Mouse (Mus musculus) megakaryocyte progenitor cell, adult 5-6 weeks (primary cell): ENCODE measurements at regions not wholly inside any gene's neighbourhood (a gene's known extent, or its start where the extent isn't known, plus 50 kb on each side); places are given as distances from the start of the nearest gene placed in this dataset.

Source experiments
- ATAC-seq: replicated peaks from 2 replicates; pipeline ENCODE4 v1.8.0; 2016; ENCODE audit warnings: mild to moderate bottlenecking, moderate TSS enrichment, inconsistent platforms; ENCODE audit not compliant: poor library complexity

- no peak for ATAC-seq
Measured at GRCm38 (mm10) chr2:78427659-78428336, 440.1 kb upstream of the Ube2e3 start.

- peak; percentile 83 for ATAC-seq
Measured at GRCm38 (mm10) chr2:78418561-78419338, 449.2 kb upstream of the Ube2e3 start.

- ATAC-seq = no peak
Measured at GRCm38 (mm10) chr2:78416574-78417109, 451.3 kb upstream of the Ube2e3 start.

GRCm38 (mm10) chr2:78412985-78413384 lies 454.9 kb upstream of the Ube2e3 start:
- ATAC-seq = no peak

- no peak for ATAC-seq
Measured at GRCm38 (mm10) chr2:78403890-78404289, 457.7 kb upstream of the Cwc22 start.

GRCm38 (mm10) chr2:78399236-78399635 lies 453.1 kb upstream of the Cwc22 start:
- ATAC-seq = peak; percentile 50

- peak; percentile 90 for ATAC-seq
Measured at GRCm38 (mm10) chr2:78396924-78397323, 450.7 kb upstream of the Cwc22 start.

GRCm38 (mm10) chr2:78393090-78393489 lies 446.9 kb upstream of the Cwc22 start:
- no peak for ATAC-seq

GRCm38 (mm10) chr2:78392425-78392824 lies 446.2 kb upstream of the Cwc22 start:
- ATAC-seq = no peak

- ATAC-seq = no peak
Measured at GRCm38 (mm10) chr2:78388001-78388400, 441.8 kb upstream of the Cwc22 start.

- ATAC-seq = no peak
Measured at GRCm38 (mm10) chr2:78381234-78381633, 435.1 kb upstream of the Cwc22 start.

GRCm38 (mm10) chr2:78331736-78332475 lies 385.7 kb upstream of the Cwc22 start:
- ATAC-seq = no peak

- no peak for ATAC-seq
Measured at GRCm38 (mm10) chr2:78326091-78326490, 379.9 kb upstream of the Cwc22 start.

- no peak for ATAC-seq
Measured at GRCm38 (mm10) chr2:78322216-78322965, 376.2 kb upstream of the Cwc22 start.

GRCm38 (mm10) chr2:78311766-78312491 lies 365.8 kb upstream of the Cwc22 start:
- no peak for ATAC-seq

GRCm38 (mm10) chr2:78309361-78309760 lies 363.2 kb upstream of the Cwc22 start:
- no peak for ATAC-seq

GRCm38 (mm10) chr2:78306897-78307296 lies 360.7 kb upstream of the Cwc22 start:
- no peak for ATAC-seq

GRCm38 (mm10) chr2:78291665-78292064 lies 345.5 kb upstream of the Cwc22 start:
- ATAC-seq = no peak

GRCm38 (mm10) chr2:78284806-78285205 lies 338.6 kb upstream of the Cwc22 start:
- ATAC-seq = no peak

GRCm38 (mm10) chr2:78283605-78284004 lies 337.4 kb upstream of the Cwc22 start:
- ATAC-seq = no peak
